In the genomic region with DNA sequence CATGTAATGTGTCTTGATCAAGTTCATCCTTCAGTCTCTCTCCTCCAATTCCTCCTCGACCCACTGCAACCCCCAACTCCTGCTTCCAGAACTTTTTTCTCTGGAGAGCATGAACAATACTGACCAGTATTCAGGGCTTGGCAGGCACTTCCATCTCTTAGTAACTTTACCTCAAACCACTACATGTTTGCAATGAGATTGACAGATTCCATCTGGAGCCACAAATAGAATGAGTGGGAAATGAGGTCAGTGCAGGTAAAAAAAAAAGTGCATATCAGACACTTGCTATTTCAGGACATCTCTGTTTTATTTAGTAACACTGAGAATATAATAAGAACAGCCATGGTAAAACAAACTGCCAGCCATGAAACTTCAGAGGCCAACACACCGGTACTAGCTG, we compare ENCODE assay signal across 31 mouse cellular contexts.
DNase-seq lines count a peak whose midpoint lies in the region; TF ChIP-seq lines count a peak whose summit lies in the region.
"Had no signal": no experiment of that assay in that cellular context is flagged by ENCODE, and none has a peak within 500 bp of the region (broad histone marks: within the 10 kb centered on the region; RNA-seq: fewer than 3 reads in every experiment).

No protein-coding gene starts in this region.

- peaks cover 3% of the 10 kb centered on the region for H3K4me1 ChIP-seq in heart, adult 2 months (ENCODE audit: control insufficient read depth, insufficient read depth, low read length)
- H3K4me1 ChIP-seq in embryonic fibroblast, embryonic 13.5 days (ENCODE audit: control insufficient read depth, insufficient read depth, low read length): peaks cover 2% of the 10 kb centered on the region; the same call in 1 of the 2 replicates
- H3K4me1 ChIP-seq: embryonic facial prominence, embryonic 13.5 days; forebrain, embryonic 12.5 days; hindbrain, embryonic 12.5 days; intestine, embryonic 15.5 days; midbrain, embryonic 13.5 days; stomach, embryonic 15.5 days had no signal

- 35% methylated on average over 2 of the region's 2 CpGs for WGBS in heart, adult 2 months

- H3K4me2 ChIP-seq in myocyte (ENCODE audit: low read depth): peak overlapping the region; percentile 7
- H3K4me2 ChIP-seq: embryonic facial prominence, embryonic 13.5 days; forebrain, embryonic 12.5 days; hindbrain, embryonic 12.5 days; intestine, embryonic 15.5 days; liver, embryonic 12.5 days; midbrain, embryonic 13.5 days; stomach, embryonic 15.5 days had no signal

- peaks cover 7% of the 10 kb centered on the region for H3K36me3 ChIP-seq in heart, adult 2 months (ENCODE audit: control insufficient read depth, insufficient read depth, low read length)
- H3K36me3 ChIP-seq in myocyte (ENCODE audit: control insufficient read depth, insufficient read depth): no peaks in the 10 kb centered on the region
- H3K36me3 ChIP-seq: embryonic facial prominence, embryonic 13.5 days; forebrain, embryonic 12.5 days; G1E; hindbrain, embryonic 12.5 days; intestine, embryonic 15.5 days; liver, embryonic 12.5 days; midbrain, embryonic 13.5 days; stomach, embryonic 15.5 days had no signal

- no peaks in the 10 kb centered on the region for H3K27me3 ChIP-seq in heart, adult 2 months (ENCODE audit: control insufficient read depth, insufficient read depth, low read length)
- no peaks in the 10 kb centered on the region for H3K27me3 ChIP-seq in myocyte (ENCODE audit: control insufficient read depth, insufficient read depth, insufficient read length)
- H3K27me3 ChIP-seq: embryonic facial prominence, embryonic 13.5 days; forebrain, embryonic 12.5 days; hindbrain, embryonic 12.5 days; intestine, embryonic 15.5 days; liver, embryonic 12.5 days; midbrain, embryonic 13.5 days; Patski; stomach, embryonic 15.5 days had no signal

- no peak overlapping the region for H3ac ChIP-seq in myocyte (ENCODE audit: control insufficient read depth, insufficient read length)

- H3K9ac ChIP-seq in heart, adult 2 months (ENCODE audit: low read depth, low read length): no peak overlapping the region
- H3K9ac ChIP-seq: embryonic facial prominence, embryonic 13.5 days; forebrain, embryonic 12.5 days; forebrain, postnatal 0 days; hindbrain, embryonic 12.5 days; intestine, embryonic 15.5 days; liver, embryonic 12.5 days; liver, postnatal 0 days; midbrain, embryonic 13.5 days; stomach, embryonic 15.5 days had no signal

- intact Hi-C loops in heart, adult 2 months (cut with DNase I): loop anchor here (2.0 kb wide), 1 partner anchor 66 kb away; no protein-coding TSS in a partner anchor
- intact Hi-C loops in heart, postnatal 14 days (cut with DNase I): no loop called here

- no peak for TF ChIP-seq CTCF in heart, adult 2 months (IDR thresholded peaks at IDR 0.05)
- TF ChIP-seq CTCF in embryonic fibroblast, embryonic 13.5 days (IDR thresholded peaks at IDR 0.05; ENCODE audit: borderline replicate concordance, insufficient read depth, low read length): no peak

- H3K4me3 ChIP-seq in heart, adult 2 months: no peak overlapping the region
- no peak overlapping the region for H3K4me3 ChIP-seq in embryonic fibroblast, embryonic 13.5 days (ENCODE audit: insufficient read depth, low read length)
- no peak overlapping the region for H3K4me3 ChIP-seq in myocyte
- H3K4me3 ChIP-seq: embryonic facial prominence, embryonic 13.5 days; erythroblast, embryonic 14.5 days; forebrain, embryonic 12.5 days; hindbrain, embryonic 12.5 days; intestine, embryonic 15.5 days; layer of hippocampus, adult 2 months; liver, embryonic 12.5 days; midbrain, embryonic 13.5 days; stomach, embryonic 15.5 days had no signal

- H3K79me2 ChIP-seq in heart, adult 2 months (replicated peaks; ENCODE audit: control insufficient read depth, insufficient read depth, low read length): no peaks in the 10 kb centered on the region
- no peaks in the 10 kb centered on the region for H3K79me2 ChIP-seq in myocyte (ENCODE audit: control insufficient read depth, insufficient read depth)

- peak overlapping the region; percentile 88 for H3K27ac ChIP-seq in heart, adult 2 months
- peak overlapping the region; percentile 90 for H3K27ac ChIP-seq in embryonic fibroblast, embryonic 13.5 days (ENCODE audit: insufficient read depth, low read length)
- H3K27ac ChIP-seq: embryonic facial prominence, embryonic 13.5 days; forebrain, embryonic 12.5 days; hindbrain, embryonic 12.5 days; hindbrain, postnatal 0 days; intestine, embryonic 15.5 days; layer of hippocampus, adult 2 months; liver, embryonic 12.5 days; midbrain, embryonic 13.5 days; stomach, embryonic 15.5 days had no signal

- peak in 1 of 2 experiments; percentile 12 for DNase-seq in heart, adult 2 months
- no peak for DNase-seq in heart, postnatal 14 days
- peak; percentile 64 for DNase-seq in 3T3-L1 (ENCODE audit: low read depth, low spot score)
- DNase-seq in embryo, embryonic 10 days (ENCODE audit: low spot score): no peak
- no peak for DNase-seq in layer of hippocampus, postnatal 10 days (ENCODE audit: low spot score in 2 of 2)
- DNase-seq: adrenal gland, postnatal 25 days; cerebellum, adult 11-12 months; cerebellum, adult 9-11 months; forebrain, postnatal 0 days; gastrocnemius, postnatal 36 days; kidney, adult 2 months; kidney, postnatal 36 days; left cerebral cortex, postnatal 4 days; liver, postnatal 0 days; lung, postnatal 4 days; retina, postnatal 1 day; right cerebral cortex, postnatal 14 days had no signal

- TF ChIP-seq EP300 in heart, adult 2 months (IDR thresholded peaks at IDR 0.05; ENCODE audit: insufficient read depth, low read depth, low read length): no peak

- TF ChIP-seq POLR2A in heart, adult 2 months (IDR thresholded peaks at IDR 0.05; ENCODE audit: insufficient read depth, low read depth, low read length): 0 out of 2 replicates have a peak, but pooled peaks have one; percentile 17
- TF ChIP-seq POLR2A in embryonic fibroblast, embryonic 13.5 days (IDR thresholded peaks at IDR 0.05; ENCODE audit: low read depth, low read length): no peak
- no peak for TF ChIP-seq POLR2A in myocyte (IDR thresholded peaks at IDR 0.05; ENCODE audit: insufficient read length, low read depth)

TF ChIP-seq in myocyte, 11 proteins besides CTCF, POLR2A, EP300 and RAD21:
- TF ChIP-seq REST (IDR thresholded peaks at IDR 0.05; ENCODE audit: insufficient read depth, insufficient read length) (no peak), E2F4 (IDR thresholded peaks at IDR 0.05; ENCODE audit: insufficient read depth) (no peak), POLR2AphosphoS2 (IDR thresholded peaks at IDR 0.05; ENCODE audit: insufficient read length, low read depth) (no peak), TCF3 (IDR thresholded peaks at IDR 0.05; ENCODE audit: insufficient read length, low read depth) (no peak), MYOD1 (IDR thresholded peaks at IDR 0.05; ENCODE audit: control insufficient read depth in 1 of 3, insufficient read length in 2 of 3, low read depth in 2 of 3) (no peak), MAX (IDR thresholded peaks at IDR 0.05; ENCODE audit: low read depth) (no peak), CEBPB (IDR thresholded peaks at IDR 0.05; ENCODE audit: insufficient read depth, poor library complexity, severe bottlenecking) (no peak), TCF12 (IDR thresholded peaks at IDR 0.05; ENCODE audit: insufficient read depth, poor library complexity, severe bottlenecking) (no peak), MYOG (IDR thresholded peaks at IDR 0.05; ENCODE audit: control insufficient read depth in 1 of 3, insufficient read depth in 1 of 3, insufficient read length in 2 of 3, low read depth in 2 of 3) (no peak)
